Mouse (Mus musculus) cerebral cortex, adult 2 months (tissue): ENCODE measurements around the gene Tmem39a.

Source experiments
- WGBS: fragments of 180-500 bp; shearing (Covaris S2); methylation state at CpG from one replicate; pipeline ENCODE4 v1.1.7; 2018; 5-methylcytosine and 5-hydroxymethylcytosine counted together

Gene Tmem39a

GRCm38 (mm10) chr16:38587572-38587971 lies 29.1 kb downstream of the Tmem39a start:
- 90% methylated on average over 4 of the region's 4 CpGs for WGBS

- WGBS: 52% methylated on average over 3 of the region's 3 CpGs
Measured at GRCm38 (mm10) chr16:38591506-38591905, 33.0 kb downstream of the Tmem39a start.

GRCm38 (mm10) chr16:38592026-38592678 lies 33.7 kb downstream of the Tmem39a start:
- 69% methylated on average over 12 of the region's 12 CpGs for WGBS

- 96% methylated on average over 4 of the region's 4 CpGs for WGBS
Measured at GRCm38 (mm10) chr16:38592946-38593345, 34.4 kb downstream of the Tmem39a start.

GRCm38 (mm10) chr16:38594435-38594834 lies 35.9 kb downstream of the Tmem39a start:
- WGBS: 85% methylated on average over 1 of the region's 1 CpGs

- 85% methylated on average over 2 of the region's 2 CpGs for WGBS
Measured at GRCm38 (mm10) chr16:38596099-38596498, 37.6 kb downstream of the Tmem39a start.

- WGBS: 96% methylated on average over 2 of the region's 2 CpGs
Measured at GRCm38 (mm10) chr16:38596651-38597050, 38.2 kb downstream of the Tmem39a start.

GRCm38 (mm10) chr16:38598986-38599680 lies 40.6 kb downstream of the Tmem39a start:
- WGBS: 75% methylated on average over 11 of the region's 11 CpGs

- 62% methylated on average over 11 of the region's 11 CpGs for WGBS
Measured at GRCm38 (mm10) chr16:38602989-38603804, 44.7 kb downstream of the Tmem39a start.

- 86% methylated on average over 7 of the region's 7 CpGs for WGBS
Measured at GRCm38 (mm10) chr16:38606509-38606908, 48.0 kb downstream of the Tmem39a start.

GRCm38 (mm10) chr16:38608687-38609086 lies 50.2 kb downstream of the Tmem39a start:
- WGBS: 87% methylated on average over 12 of the region's 12 CpGs

- WGBS: 80% methylated on average over 18 of the region's 18 CpGs
Measured at GRCm38 (mm10) chr16:38609092-38609491, 50.6 kb downstream of the Tmem39a start.

- 80% methylated on average over 5 of the region's 5 CpGs for WGBS
Measured at GRCm38 (mm10) chr16:38612646-38613045, 54.1 kb downstream of the Tmem39a start.

- WGBS: 91% methylated on average over 6 of the region's 6 CpGs
Measured at GRCm38 (mm10) chr16:38613646-38614045, 55.1 kb downstream of the Tmem39a start.

GRCm38 (mm10) chr16:38617977-38618376 lies 59.5 kb downstream of the Tmem39a start:
- 95% methylated on average over 13 of the region's 13 CpGs for WGBS

- 17% methylated on average over 6 of the region's 6 CpGs for WGBS
Measured at GRCm38 (mm10) chr16:38619054-38619453, 60.6 kb downstream of the Tmem39a start.

- 89% methylated on average over 16 of the region's 16 CpGs for WGBS
Measured at GRCm38 (mm10) chr16:38620696-38621450, 62.4 kb downstream of the Tmem39a start.

GRCm38 (mm10) chr16:38622283-38622682 lies 63.8 kb downstream of the Tmem39a start:
- 70% methylated on average over 2 of the region's 2 CpGs for WGBS

- whole genome bisulfite sequencing: 90% methylated on average over 11 of the region's 11 CpGs
Measured at GRCm38 (mm10) chr16:38624303-38624702, 65.8 kb downstream of the Tmem39a start.

GRCm38 (mm10) chr16:38625411-38625810 lies 66.9 kb downstream of the Tmem39a start:
- 82% methylated on average over 7 of the region's 7 CpGs for WGBS

GRCm38 (mm10) chr16:38625811-38626369 lies 67.4 kb downstream of the Tmem39a start:
- WGBS: 56% methylated on average over 10 of the region's 10 CpGs
